Mouse (Mus musculus) forebrain, embryonic 15.5 days (tissue): ENCODE results near the gene Krt34. TPM values are rescaled to one million over a fixed set of nuclear protein-coding genes. Genes with fewer than 3 reads are reported as not detected.

Experiments
- ATAC-seq: fragments of 200-750 bp; cut with Nextera tagmentation; replicated peaks from 2 replicates; pipeline ENCODE4 v1.8.0; 2017; ENCODE audit warnings: mild to moderate bottlenecking, moderate TSS enrichment, moderate library complexity
- H3K27ac ChIP-seq: fragments of 300-500 bp; sonication (generic); replicated peaks from 2 replicates; pipeline ENCODE4 v1.5.1; 2015; ENCODE audit warnings: mild to moderate bottlenecking, inconsistent platforms
- H3K27me3 ChIP-seq: fragments of 300-500 bp; sonication (generic); 2 replicates; pipeline ENCODE4 v1.6.1; 2015; ENCODE audit warnings: inconsistent platforms
- H3K36me3 ChIP-seq: fragments of 300-500 bp; sonication (generic); 2 replicates; pipeline ENCODE4 v1.6.1; 2015; ENCODE audit warnings: mild to moderate bottlenecking, inconsistent platforms
- H3K4me1 ChIP-seq: fragments of 300-500 bp; sonication (generic); 2 replicates; pipeline ENCODE4 v1.6.1; 2015; ENCODE audit warnings: inconsistent platforms
- H3K4me2 ChIP-seq: fragments of 300-500 bp; sonication (generic); replicated peaks from 2 replicates; pipeline ENCODE4 v1.6.1; 2015; ENCODE audit warnings: mild to moderate bottlenecking, inconsistent platforms
- H3K4me3 ChIP-seq: fragments of 300-500 bp; sonication (generic); 2 replicates; pipeline ENCODE4 v1.5.1; 2015; ENCODE audit warnings: mild to moderate bottlenecking, inconsistent platforms
- H3K9ac ChIP-seq: fragments of 300-500 bp; sonication (generic); replicated peaks from 2 replicates; pipeline ENCODE4 v1.6.1; 2015; ENCODE audit warnings: mild to moderate bottlenecking, inconsistent platforms
- H3K9me3 ChIP-seq: fragments of 300-500 bp; sonication (generic); 2 replicates; pipeline ENCODE4 v1.6.1; 2016; ENCODE audit warnings: inconsistent platforms
- WGBS: fragments of 180-500 bp; shearing (Covaris S2); methylation state at CpG from one replicate; pipeline ENCODE4 v1.1.7; 2015; ENCODE audit warnings: mixed read lengths; 5-methylcytosine and 5-hydroxymethylcytosine counted together
- polyA plus RNA-seq: library from polyadenylated mRNA; unstranded; fragments of >200 nt; fragmentation: Nextera tagmentation; extraction: Ambion mirVana; gene quantifications from 2 replicates; pipeline ENCODE4 v1.2.1, GENCODE M21; 2015

The Krt34 gene
- polyA plus RNA-seq, 1 experiment from 2014 or later: not detected

GRCm38 (mm10) chr11:99990571-99990970 is 50.8 kb downstream of the Krt34 start:
- no peak overlapping the region for H3K27ac ChIP-seq
- no peaks in the 10 kb centered on the region; the same call in 1 of the 2 replicates for H3K27me3 ChIP-seq
- no peaks in the 10 kb centered on the region for H3K36me3 ChIP-seq
- no peak overlapping the region for H3K9ac ChIP-seq
- H3K9me3 ChIP-seq: no peaks in the 10 kb centered on the region
- H3K4me3 ChIP-seq: no peak overlapping the region
- WGBS: 59% methylated on average over 3 of the region's 3 CpGs
- ATAC-seq: no peak
- peaks cover 12% of the 10 kb centered on the region; the same call in 1 of the 2 replicates for H3K4me1 ChIP-seq
- H3K4me2 ChIP-seq: no peak overlapping the region

DNA sequence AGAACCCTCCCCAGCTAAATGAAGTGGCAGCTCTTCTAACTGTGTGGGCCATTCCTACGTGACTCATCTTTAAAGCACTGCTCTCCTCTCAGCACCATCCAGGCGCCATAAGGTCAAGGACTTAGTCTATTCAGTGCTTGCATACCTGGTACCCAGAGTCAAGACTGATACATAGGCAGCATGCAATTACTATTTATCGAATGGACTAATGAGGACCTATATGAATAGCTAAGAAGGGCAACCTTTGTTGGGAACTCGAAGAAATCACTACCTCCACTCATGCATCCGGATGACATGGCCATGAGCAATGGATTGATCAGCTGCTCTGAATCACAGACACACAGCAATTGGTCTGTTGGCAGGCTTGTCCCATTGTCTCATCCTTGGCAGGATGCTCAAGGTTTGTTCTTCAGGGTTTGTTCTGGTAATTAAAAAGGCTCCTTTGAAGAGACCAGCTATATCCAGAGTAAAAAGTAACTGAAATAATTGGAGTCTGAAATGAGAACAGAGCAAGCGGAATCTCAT is 51.4 kb downstream of the Krt34 start:
- H3K9ac ChIP-seq: no peak overlapping the region
- H3K4me1 ChIP-seq: peaks cover 18% of the 10 kb centered on the region
- no peak overlapping the region for H3K27ac ChIP-seq
- no peak for ATAC-seq
- 76% methylated on average over 6 of the region's 6 CpGs for WGBS
- no peaks in the 10 kb centered on the region for H3K36me3 ChIP-seq
- no peak overlapping the region for H3K4me3 ChIP-seq
- no peak overlapping the region for H3K4me2 ChIP-seq
- H3K9me3 ChIP-seq: no peaks in the 10 kb centered on the region
- H3K27me3 ChIP-seq: no peaks in the 10 kb centered on the region; the same call in 1 of the 2 replicates

DNA sequence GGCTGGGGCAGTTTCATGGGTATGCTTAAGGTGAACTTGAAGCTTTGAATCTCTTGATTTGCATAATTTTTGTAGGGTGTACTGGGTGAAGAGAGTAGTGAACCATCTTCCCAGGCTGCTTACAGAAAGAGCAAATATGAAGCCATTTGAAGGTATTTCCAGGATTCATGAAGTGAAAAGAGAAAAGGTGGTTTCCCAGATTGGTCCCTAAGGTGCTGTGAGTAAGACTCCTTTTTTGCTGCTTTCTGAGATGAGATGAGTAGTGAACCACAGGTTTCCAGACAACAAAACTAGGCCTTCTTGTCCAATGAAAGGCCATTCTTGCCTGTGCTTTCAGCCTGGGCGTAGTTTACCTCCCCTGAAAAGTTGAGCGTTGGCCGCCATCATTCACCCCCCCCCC is 52.8 kb downstream of the Krt34 start:
- Histone ChIP-seq H3K4me2 (no peak overlapping the region), H3K27ac (no peak overlapping the region), H3K36me3 (no peaks in the 10 kb centered on the region), H3K9me3 (no peaks in the 10 kb centered on the region), H3K9ac (no peak overlapping the region), H3K27me3 (no peaks in the 10 kb centered on the region; the same call in 1 of the 2 replicates), H3K4me1 (peaks cover 16% of the 10 kb centered on the region), H3K4me3 (no peak overlapping the region)
- WGBS: 90% methylated on average over 3 of the region's 3 CpGs
- no peak for ATAC-seq

Other genes with a start within 250 kb of the Krt34 start
- not detected in 2 replicates for gene Gm11596, start 248.1 kb downstream of the Krt34 start, polyA plus RNA-seq
- not detected in 2 replicates for gene Gm11569, start 242.6 kb downstream of the Krt34 start, polyA plus RNA-seq
- not detected in 2 replicates for gene Gm11554, start 237.1 kb downstream of the Krt34 start, polyA plus RNA-seq
- gene Krtap4-13, start 231.7 kb downstream of the Krt34 start, polyA plus RNA-seq: not detected in 2 replicates
- not detected in 2 replicates for gene Gm11564, start 225.9 kb downstream of the Krt34 start, polyA plus RNA-seq
- not detected in 2 replicates for gene 2300003K06Rik, start 203.5 kb downstream of the Krt34 start, polyA plus RNA-seq
- gene Krtap4-16, start 189.9 kb downstream of the Krt34 start, polyA plus RNA-seq: not detected in 2 replicates
- gene Gm11568, start 183.6 kb downstream of the Krt34 start, polyA plus RNA-seq: not detected in 2 replicates
- gene Gm11559, start 177.1 kb downstream of the Krt34 start, polyA plus RNA-seq: not detected in 2 replicates
- gene Krtap9-1, start 168.2 kb downstream of the Krt34 start, polyA plus RNA-seq: not detected in 2 replicates
- gene Gm11567, start 162.4 kb downstream of the Krt34 start, polyA plus RNA-seq: not detected in 2 replicates
- not detected in 2 replicates for gene Krtap31-1, start 133.6 kb downstream of the Krt34 start, polyA plus RNA-seq
- not detected in 2 replicates for gene Gm11565, start 126.8 kb downstream of the Krt34 start, polyA plus RNA-seq
- not detected in 2 replicates for gene Krtap31-2, start 105.3 kb downstream of the Krt34 start, polyA plus RNA-seq
- gene Krtap9-5, start 93.1 kb downstream of the Krt34 start, polyA plus RNA-seq: not detected in 2 replicates
- not detected in 2 replicates for gene Krtap29-1, start 62.5 kb downstream of the Krt34 start, polyA plus RNA-seq
- not detected in 2 replicates for gene Krtap16-1, start 55.0 kb downstream of the Krt34 start, polyA plus RNA-seq
- not detected in 2 replicates for gene Krtap17-1, start 47.6 kb downstream of the Krt34 start, polyA plus RNA-seq
- not detected in 2 replicates for gene Krt33a, start 25.3 kb downstream of the Krt34 start, polyA plus RNA-seq
- not detected in 2 replicates for gene Krt33b, start 11.7 kb downstream of the Krt34 start, polyA plus RNA-seq
- not detected in 2 replicates for gene Krt31, start 9.0 kb upstream of the Krt34 start, polyA plus RNA-seq
- not detected in 2 replicates for gene Krt32, start 46.7 kb upstream of the Krt34 start, polyA plus RNA-seq
- gene Krt35, start 54.7 kb upstream of the Krt34 start, polyA plus RNA-seq: not detected in 2 replicates
- gene Krt36, start 64.1 kb upstream of the Krt34 start, polyA plus RNA-seq: not detected in 2 replicates
- gene Krt13, start 80.0 kb upstream of the Krt34 start, polyA plus RNA-seq: not detected in 2 replicates
- 0.60 TPM in 1 of 2 replicates, not detected in the other for gene Krt15, start 94.4 kb upstream of the Krt34 start, polyA plus RNA-seq
- 0.32 and 3.8 TPM in 2 replicates for gene Krt19, start 107.1 kb upstream of the Krt34 start, polyA plus RNA-seq
- gene Krt9, start 151.7 kb upstream of the Krt34 start, polyA plus RNA-seq: not detected in 2 replicates
- 0.25 TPM in 1 of 2 replicates, not detected in the other for gene Krt14, start 166.0 kb upstream of the Krt34 start, polyA plus RNA-seq
- gene Krt16, start 207.3 kb upstream of the Krt34 start, polyA plus RNA-seq: not detected in 2 replicates
- gene Krt17, start 219.5 kb upstream of the Krt34 start, polyA plus RNA-seq: 0.31 TPM in 1 of 2 replicates, not detected in the other
- not detected in 2 replicates for gene Krt42, start 228.3 kb upstream of the Krt34 start, polyA plus RNA-seq